Mouse (Mus musculus) intestine, embryonic 14.5 days (tissue): ENCODE results near the gene Pmf1. TPM values are rescaled to one million over a fixed set of nuclear protein-coding genes. Genes with fewer than 3 reads are reported as not detected.

Experiments
- ATAC-seq: fragments of 200-750 bp; cut with Nextera tagmentation; replicated peaks from 2 replicates; pipeline ENCODE4 v1.8.0; 2017; ENCODE audit warnings: low read depth, moderate number of reproducible peaks, moderate TSS enrichment, moderate library complexity; ENCODE audit not compliant: low FRiP score, low TSS enrichment
- DNase-seq: peaks from one replicate; pipeline ENCODE4 v3.0.0-alpha.2; 2018; ENCODE audit warnings: low spot score
- H3K27ac ChIP-seq: fragments of 300-500 bp; sonication (generic); 2 replicates; pipeline ENCODE4 v1.5.1; 2014; ENCODE audit warnings: low read depth, mild to moderate bottlenecking, control low read depth
- H3K27me3 ChIP-seq: fragments of 300-500 bp; sonication (generic); replicated peaks from 2 replicates; pipeline ENCODE4 v1.6.1; 2014; ENCODE audit warnings: low read length, control low read depth; ENCODE audit not compliant: control insufficient read depth, insufficient read depth
- H3K36me3 ChIP-seq: fragments of 300-500 bp; sonication (generic); 2 replicates; pipeline ENCODE4 v1.6.1; 2014; ENCODE audit warnings: low read length, control low read depth; ENCODE audit not compliant: control insufficient read depth, insufficient read depth
- H3K4me1 ChIP-seq: fragments of 300-500 bp; sonication (generic); replicated peaks from 2 replicates; pipeline ENCODE4 v1.6.1; 2014; ENCODE audit warnings: low read length, control low read depth, mixed read lengths; ENCODE audit not compliant: control insufficient read depth, insufficient read depth
- H3K4me2 ChIP-seq: fragments of 300-500 bp; sonication (generic); 2 replicates; pipeline ENCODE4 v1.6.1; 2014; ENCODE audit warnings: low read length
- H3K4me3 ChIP-seq: fragments of 300-500 bp; sonication (generic); 2 replicates; pipeline ENCODE4 v1.5.1; 2014; ENCODE audit warnings: low read depth, low read length, control low read depth, mixed read lengths
- H3K9ac ChIP-seq: fragments of 300-500 bp; sonication (generic); 2 replicates; pipeline ENCODE4 v1.6.1; 2014; ENCODE audit warnings: mild to moderate bottlenecking, low read length
- H3K9me3 ChIP-seq: fragments of 300-500 bp; sonication (generic); 2 replicates; pipeline ENCODE4 v1.6.1; 2016; ENCODE audit warnings: low read length, control low read depth; ENCODE audit not compliant: control insufficient read depth
- WGBS: fragments of 180-500 bp; shearing (Covaris S2); extraction: QIAGEN DNeasy Blood & Tissue Kit; methylation state at CpG from one replicate; pipeline ENCODE4 v1.1.7; 2014; 5-methylcytosine and 5-hydroxymethylcytosine counted together
- polyA plus RNA-seq: library from polyadenylated mRNA; unstranded; fragments of >200 nt; fragmentation: Nextera tagmentation; extraction: Ambion mirVana; gene quantifications from 2 replicates; pipeline ENCODE4 v1.2.1, GENCODE M21; 2014

Pmf1 gene
- polyA plus RNA-seq, 1 experiment from 2014 or later = 150 TPM

- H3K27me3 ChIP-seq = no peaks in the 10 kb centered on the region
- no peak for ATAC-seq
- H3K9ac ChIP-seq = no peak overlapping the region
- H3K9me3 ChIP-seq = no peaks in the 10 kb centered on the region
- DNase-seq = no peak
- H3K36me3 ChIP-seq = no peaks in the 10 kb centered on the region
- H3K27ac ChIP-seq = no peak overlapping the region
- H3K4me1 ChIP-seq = peaks cover 19% of the 10 kb centered on the region
- no peak overlapping the region for H3K4me3 ChIP-seq
- WGBS = 56% methylated on average over 8 of the region's 8 CpGs
- no peak overlapping the region for H3K4me2 ChIP-seq
Observed at GRCm38 (mm10) chr3:88453369-88453768, 43.2 kb upstream of the Pmf1 start.

- Histone ChIP-seq H3K9ac (no peak overlapping the region), H3K27me3 (no peaks in the 10 kb centered on the region), H3K4me2 (no peak overlapping the region), H3K4me1 (peaks cover 24% of the 10 kb centered on the region), H3K27ac (no peak overlapping the region), H3K36me3 (no peaks in the 10 kb centered on the region), H3K4me3 (no peak overlapping the region), H3K9me3 (no peaks in the 10 kb centered on the region)
- DNase-seq = no peak
- 75% methylated on average over 6 of the region's 6 CpGs for WGBS
- ATAC-seq = no peak
Observed at GRCm38 (mm10) chr3:88452716-88453115, 42.6 kb upstream of the Pmf1 start.

- Histone ChIP-seq H3K27me3 (no peaks in the 10 kb centered on the region), H3K9ac (no peak overlapping the region), H3K27ac (no peak overlapping the region), H3K4me2 (no peak overlapping the region), H3K36me3 (no peaks in the 10 kb centered on the region), H3K9me3 (no peaks in the 10 kb centered on the region), H3K4me3 (no peak overlapping the region), H3K4me1 (peaks cover 24% of the 10 kb centered on the region)
- no peak for DNase-seq
- 52% methylated on average over 5 of the region's 5 CpGs for WGBS
- no peak for ATAC-seq
Observed at GRCm38 (mm10) chr3:88452246-88452645, 42.1 kb upstream of the Pmf1 start.

- Histone ChIP-seq H3K36me3 (no peaks in the 10 kb centered on the region), H3K27me3 (no peaks in the 10 kb centered on the region), H3K4me1 (peaks cover 23% of the 10 kb centered on the region), H3K4me2 (no peak overlapping the region), H3K9ac (no peak overlapping the region), H3K4me3 (no peak overlapping the region), H3K9me3 (no peaks in the 10 kb centered on the region), H3K27ac (no peak overlapping the region; the same call in 1 of the 2 replicates)
- WGBS = 76% methylated on average over 12 of the region's 12 CpGs
- no peak for ATAC-seq
- no peak for DNase-seq
Observed at GRCm38 (mm10) chr3:88450379-88451131, 40.4 kb upstream of the Pmf1 start.

- Histone ChIP-seq H3K36me3 (no peaks in the 10 kb centered on the region), H3K4me3 (peak overlapping the region; percentile 27), H3K9ac (peak overlapping the region; percentile 38), H3K27ac (peak overlapping the region; percentile 6), H3K27me3 (no peaks in the 10 kb centered on the region), H3K9me3 (no peaks in the 10 kb centered on the region), H3K4me1 (peaks cover 23% of the 10 kb centered on the region), H3K4me2 (peak overlapping the region; percentile 43)
- ATAC-seq = peak; percentile 37
- 14% methylated on average over 21 of the region's 21 CpGs for WGBS
- peak; percentile 74 for DNase-seq
Observed at GRCm38 (mm10) chr3:88449395-88450023, 39.4 kb upstream of the Pmf1 start.

- Histone ChIP-seq H3K9ac (no peak overlapping the region), H3K36me3 (no peaks in the 10 kb centered on the region), H3K27me3 (no peaks in the 10 kb centered on the region), H3K4me1 (peaks cover 23% of the 10 kb centered on the region), H3K4me3 (no peak overlapping the region), H3K4me2 (no peak overlapping the region), H3K9me3 (no peaks in the 10 kb centered on the region), H3K27ac (no peak overlapping the region)
- ATAC-seq (no peak), DNase-seq (no peak)
- WGBS = 85% methylated on average over 8 of the region's 8 CpGs
Observed at GRCm38 (mm10) chr3:88448443-88448842, 38.3 kb upstream of the Pmf1 start.

- no peak overlapping the region for H3K27ac ChIP-seq
- DNase-seq = no peak
- H3K9ac ChIP-seq = no peak overlapping the region
- no peaks in the 10 kb centered on the region for H3K9me3 ChIP-seq
- H3K4me3 ChIP-seq = no peak overlapping the region
- peaks cover 23% of the 10 kb centered on the region for H3K4me1 ChIP-seq
- H3K27me3 ChIP-seq = no peaks in the 10 kb centered on the region
- H3K4me2 ChIP-seq = no peak overlapping the region
- 48% methylated on average over 8 of the region's 8 CpGs for WGBS
- H3K36me3 ChIP-seq = no peaks in the 10 kb centered on the region
- no peak for ATAC-seq
Observed at GRCm38 (mm10) chr3:88447676-88448183, 37.6 kb upstream of the Pmf1 start.

- H3K36me3 ChIP-seq = no peaks in the 10 kb centered on the region
- 66% methylated on average over 8 of the region's 8 CpGs for WGBS
- no peak overlapping the region; the same call in 1 of the 2 replicates for H3K27ac ChIP-seq
- DNase-seq (no peak), ATAC-seq (no peak)
- H3K4me2 ChIP-seq = no peak overlapping the region
- no peaks in the 10 kb centered on the region for H3K9me3 ChIP-seq
- no peak overlapping the region for H3K9ac ChIP-seq
- H3K4me1 ChIP-seq = peaks cover 23% of the 10 kb centered on the region
- no peaks in the 10 kb centered on the region for H3K27me3 ChIP-seq
- no peak overlapping the region for H3K4me3 ChIP-seq
Observed at GRCm38 (mm10) chr3:88446471-88447123, 36.5 kb upstream of the Pmf1 start.
